Mouse (Mus musculus): ENCODE measurements around the gene Rap2b. TPM values are rescaled to one million over a fixed set of nuclear protein-coding genes. Genes with fewer than 3 reads are reported as not detected.

Rap2b gene
- polyA plus RNA-seq, 1 experiment = 15.7 TPM

- DNase-seq (ENCODE audit: extremely low spot score in 1 of 2, low spot score in 1 of 2) = no peak
These were observed 7.0 kb downstream of the Rap2b start for GRCm38 (mm10) chr3:61368446-61368845.

- no peak for DNase-seq (ENCODE audit: extremely low spot score in 1 of 2, low spot score in 1 of 2)
These were observed 14.6 kb downstream of the Rap2b start for GRCm38 (mm10) chr3:61376001-61376400.

- DNase-seq (ENCODE audit: extremely low spot score in 1 of 2, low spot score in 1 of 2) = no peak
These were observed 24.9 kb downstream of the Rap2b start for GRCm38 (mm10) chr3:61386368-61386767.

GRCm38 (mm10) chr3:61391564-61391963 lies 30.1 kb downstream of the Rap2b start:
- no peak for DNase-seq (ENCODE audit: extremely low spot score in 1 of 2, low spot score in 1 of 2)

GRCm38 (mm10) chr3:61392881-61393280 lies 31.4 kb downstream of the Rap2b start:
- no peak for DNase-seq (ENCODE audit: extremely low spot score in 1 of 2, low spot score in 1 of 2)

- DNase-seq (ENCODE audit: extremely low spot score in 1 of 2, low spot score in 1 of 2) = no peak
These were observed 32.1 kb downstream of the Rap2b start for GRCm38 (mm10) chr3:61393520-61393919.

- no peak for DNase-seq (ENCODE audit: extremely low spot score in 1 of 2, low spot score in 1 of 2)
These were observed 33.9 kb downstream of the Rap2b start for GRCm38 (mm10) chr3:61395382-61395781.

- DNase-seq (ENCODE audit: extremely low spot score in 1 of 2, low spot score in 1 of 2) = no peak
These were observed 35.3 kb downstream of the Rap2b start for GRCm38 (mm10) chr3:61396728-61397127.

GRCm38 (mm10) chr3:61400823-61401387 lies 39.5 kb downstream of the Rap2b start:
- no peak for DNase-seq (ENCODE audit: extremely low spot score in 1 of 2, low spot score in 1 of 2)

GRCm38 (mm10) chr3:61406921-61407320 lies 45.5 kb downstream of the Rap2b start:
- DNase-seq (ENCODE audit: extremely low spot score in 1 of 2, low spot score in 1 of 2) = no peak

GRCm38 (mm10) chr3:61409683-61410082 lies 48.2 kb downstream of the Rap2b start:
- no peak for DNase-seq (ENCODE audit: extremely low spot score in 1 of 2, low spot score in 1 of 2)

- no peak for DNase-seq (ENCODE audit: extremely low spot score in 1 of 2, low spot score in 1 of 2)
These were observed 54.4 kb downstream of the Rap2b start for GRCm38 (mm10) chr3:61415883-61416282.

Other genes starting within 250 kb of the Rap2b start
- gene B430305J03Rik, start 4.3 kb downstream of the Rap2b start, polyA plus RNA-seq (2012; rRNA removed) = 0.90 and 0.98 TPM in 2 replicates